In the genomic region with DNA sequence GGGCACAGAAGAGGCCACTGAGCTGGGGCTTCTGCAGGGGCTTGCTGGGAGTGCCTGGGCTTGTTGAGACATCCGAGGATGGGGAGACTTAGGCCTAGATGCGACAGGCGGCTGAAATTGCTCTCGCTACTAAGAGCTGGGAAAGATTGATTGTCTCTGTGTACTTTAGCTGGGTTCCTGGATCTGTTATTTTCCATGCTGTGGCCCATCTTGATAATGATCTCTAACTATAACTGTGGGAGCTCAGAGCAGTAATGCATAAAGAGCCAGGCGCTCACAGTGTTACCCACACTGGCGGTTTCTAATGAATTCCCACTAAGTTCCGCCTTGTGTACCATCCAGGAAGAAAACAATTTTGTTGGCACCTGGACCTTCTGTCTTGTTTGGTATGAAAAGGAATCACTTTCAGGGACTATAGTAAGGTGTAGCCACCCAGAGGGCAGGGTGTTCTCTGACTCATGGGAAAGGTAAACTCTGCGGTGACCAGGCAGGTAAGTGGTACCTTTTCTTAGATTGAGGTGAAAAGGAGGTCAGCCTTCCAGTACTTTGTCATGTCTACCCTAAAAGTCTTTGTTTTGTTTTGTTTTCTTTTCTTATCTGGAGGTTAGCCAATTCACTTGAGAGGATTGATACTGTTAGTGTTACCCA, we compare ENCODE assay signal across 23 mouse cellular contexts. TPM values are rescaled to one million over a fixed set of nuclear protein-coding genes. Genes with fewer than 3 reads are reported as not detected.
DNase-seq lines count a peak whose midpoint lies in the region; ATAC-seq and TF ChIP-seq lines count a peak whose summit lies in the region.
"Had no signal": no experiment of that assay in that cellular context is flagged by ENCODE, and none has a peak within 500 bp of the region (broad histone marks: within the 10 kb centered on the region; RNA-seq: fewer than 3 reads in every experiment).

No protein-coding gene starts in this region.

- peak; percentile 64 for TF ChIP-seq EP300 in stomach, postnatal 0 days (optimal IDR thresholded peaks at IDR 0.05)

- no peak overlapping the region for H3K4me3 ChIP-seq in kidney, postnatal 0 days (replicated peaks; ENCODE audit: low read depth, low read length)
- no peak overlapping the region for H3K4me3 ChIP-seq in stomach, postnatal 0 days (ENCODE audit: low read depth, low read length)
- H3K4me3 ChIP-seq: heart, adult 2 months; heart, embryonic 15.5 days; layer of hippocampus, adult 2 months; liver, embryonic 13.5 days; lung, embryonic 15.5 days had no signal

- DNase-seq in heart, adult 11 months, result peak; percentile 66
- no peak for DNase-seq in heart, postnatal 25 days (ENCODE audit: low spot score)
- no peak for DNase-seq in kidney, postnatal 0 days (ENCODE audit: low spot score)
- DNase-seq in kidney, adult 9 months, result no peak
- DNase-seq in lung, postnatal 36 days, result peak; percentile 58
- no peak for DNase-seq in lung, postnatal 4 days
- peak; percentile 60 for DNase-seq in stomach, postnatal 0 days (ENCODE audit: low spot score)
- DNase-seq: adrenal gland, postnatal 25 days; cerebellum, adult 8-10 months; cerebellum, postnatal 36 days; gastrocnemius, postnatal 25 days; heart, adult 2 months; heart, postnatal 4 days; kidney, postnatal 10 days; liver, embryonic 13.5 days; midbrain, embryonic 14.5 days; thymus, adult 2 months had no signal

- intact Hi-C loops in heart, postnatal 25 days (cut with DNase I), result no loop called here

- no peak overlapping the region for H3K9ac ChIP-seq in kidney, postnatal 0 days (ENCODE audit: low read depth, low read length)
- no peak overlapping the region for H3K9ac ChIP-seq in stomach, postnatal 0 days (ENCODE audit: low read length)
- H3K9ac ChIP-seq: heart, embryonic 15.5 days; hindbrain, embryonic 14.5 days; liver, embryonic 13.5 days; lung, embryonic 15.5 days had no signal

- H3K36me3 ChIP-seq in kidney, postnatal 0 days (ENCODE audit: insufficient read depth, low read length), result 0 out of 2 replicates have a peak, but pooled peaks cover 10% of the 10 kb centered on the region
- no peaks in the 10 kb centered on the region for H3K36me3 ChIP-seq in stomach, postnatal 0 days (ENCODE audit: control insufficient read depth, insufficient read depth, low read length)
- H3K36me3 ChIP-seq: liver, embryonic 13.5 days had no signal

- H3K27ac ChIP-seq in kidney, postnatal 0 days, result peak overlapping the region; percentile 68
- H3K27ac ChIP-seq in stomach, postnatal 0 days (replicated peaks), result peak overlapping the region; percentile 63
- H3K27ac ChIP-seq: heart, adult 2 months; heart, embryonic 15.5 days; hindbrain, embryonic 14.5 days; layer of hippocampus, adult 2 months; liver, embryonic 13.5 days; lung, embryonic 15.5 days had no signal

- 77% methylated on average over 8 of the region's 8 CpGs for WGBS in kidney, postnatal 0 days
- WGBS in stomach, postnatal 0 days, result 64% methylated on average over 8 of the region's 8 CpGs

- no peaks in the 10 kb centered on the region for H3K9me3 ChIP-seq in kidney, postnatal 0 days (replicated peaks; ENCODE audit: low read length)
- no peaks in the 10 kb centered on the region for H3K9me3 ChIP-seq in stomach, postnatal 0 days (ENCODE audit: control insufficient read depth, low read length)
- H3K9me3 ChIP-seq: liver, embryonic 13.5 days; lung, embryonic 15.5 days had no signal

- no peak overlapping the region for H3K4me2 ChIP-seq in kidney, postnatal 0 days (ENCODE audit: low read length)
- H3K4me2 ChIP-seq in stomach, postnatal 0 days (replicated peaks; ENCODE audit: low read depth), result no peak overlapping the region
- H3K4me2 ChIP-seq: heart, embryonic 15.5 days; hindbrain, embryonic 14.5 days; lung, embryonic 15.5 days had no signal

- no peak for TF ChIP-seq CTCF in kidney, postnatal 0 days (IDR thresholded peaks at IDR 0.05; ENCODE audit: low read depth)
- TF ChIP-seq CTCF in stomach, postnatal 0 days (IDR thresholded peaks at IDR 0.05; ENCODE audit: low read depth), result no peak

- H3K27me3 ChIP-seq in kidney, postnatal 0 days (ENCODE audit: insufficient read depth, low read length), result no peaks in the 10 kb centered on the region
- no peaks in the 10 kb centered on the region for H3K27me3 ChIP-seq in stomach, postnatal 0 days (ENCODE audit: control insufficient read depth, insufficient read depth, low read length)
- H3K27me3 ChIP-seq: heart, embryonic 15.5 days; liver, embryonic 13.5 days; lung, embryonic 15.5 days had no signal

- H3K4me1 ChIP-seq in kidney, postnatal 0 days (replicated peaks; ENCODE audit: insufficient read depth, low read length), result peaks cover 12% of the 10 kb centered on the region
- no peaks in the 10 kb centered on the region for H3K4me1 ChIP-seq in stomach, postnatal 0 days (replicated peaks; ENCODE audit: control insufficient read depth, insufficient read depth)

- ATAC-seq in kidney, postnatal 0 days (replicated peaks; ENCODE audit: low FRiP score, low read depth), result no peak; the same call in 1 of the 2 replicates
- peak; percentile 91 for ATAC-seq in stomach, postnatal 0 days (ENCODE audit: low FRiP score, low TSS enrichment)
- ATAC-seq: forebrain, embryonic 16.5 days; inflammation-experienced regulatory T-cells, adult 6 months had no signal

RNA-seq across cellular contexts. Expression of gene Lpp, which starts 10.6 kb away (rescaled TPM):
- 10 to 100 TPM; 32.7 to 40.5 TPM for total RNA-seq in heart, postnatal 25 days (2021)
- polyA plus RNA-seq in kidney, postnatal 0 days (2015; fragmentation: Nextera tagmentation; extraction: Ambion mirVana), result 32.9 and 39.5 TPM in 2 replicates
- 49.8 and 51.3 TPM in 2 replicates for polyA plus RNA-seq in stomach, postnatal 0 days (2015; fragmentation: Nextera tagmentation; extraction: Ambion mirVana)

Comparison
In these comparisons a context has a peak if more than half of its experiments do, and no peak if none do; other contexts are left out.
1. DNase-seq: peak in heart, adult 11 months (single experiment), lung, postnatal 36 days (single experiment) and stomach, postnatal 0 days (single experiment); none in heart, postnatal 25 days (single experiment), kidney, postnatal 0 days (single experiment), kidney, adult 9 months (single experiment) and lung, postnatal 4 days (0 of 2).